Mouse (Mus musculus) v-Abl transformed pro-B cells (cell line): ENCODE results near the gene Sav1.

Source experiments
- in situ Hi-C, 2 experiments: fragments of 400-800 bp; cut with MboI; formaldehyde crosslinking; loops; one replicate each; pipeline ENCODE4 v1.15.1; 2025; ENCODE audit not compliant: unreplicated experiment in 2 of 2

Gene Sav1

GRCm38 (mm10) chr12:69986786-69987497 is at the start of gene Sav1:
Gene Sav1 (minus strand): TSS chr12:69987002.
- in situ Hi-C loops: loop anchor here in 1 of 2 experiments (25.0 kb wide), 1 partner anchor 800 kb away; the partner anchor contains the start of genes Dnaaf2, Gm49383, Mgat2 and Rpl36al

GRCm38 (mm10) chr12:70026233-70026632 is 39.4 kb upstream of the Sav1 start:
- in situ Hi-C loops: loop anchor here in 1 of 2 experiments (5.0 kb wide), 1 partner anchor 34 kb away; no protein-coding TSS in a partner anchor

DNA sequence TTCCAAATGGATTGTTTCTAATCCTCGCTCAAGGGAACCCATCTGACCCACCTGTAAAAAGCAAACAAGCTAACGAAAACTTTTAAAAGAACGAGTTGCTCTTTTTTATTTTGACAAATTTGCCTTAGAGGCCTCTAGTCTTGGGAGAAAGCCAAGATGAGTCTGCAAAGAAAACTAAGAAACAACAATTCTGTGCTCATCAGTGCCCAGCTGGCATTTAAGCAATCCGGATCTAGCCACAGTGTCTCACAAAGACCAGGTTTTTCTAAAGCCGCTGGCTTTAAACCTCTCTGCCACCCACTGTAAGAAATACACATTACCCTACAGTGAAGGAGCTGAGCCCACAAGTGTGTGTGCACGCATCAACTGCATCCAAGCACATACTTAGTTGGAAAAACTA is 38.6 kb upstream of the Sav1 start:
- in situ Hi-C loops: loop anchor here in 1 of 2 experiments (5.0 kb wide), 1 partner anchor 33 kb away; no protein-coding TSS in a partner anchor

GRCm38 (mm10) chr12:70023580-70023979 is 36.8 kb upstream of the Sav1 start:
- in situ Hi-C loops: no loop called here

DNA sequence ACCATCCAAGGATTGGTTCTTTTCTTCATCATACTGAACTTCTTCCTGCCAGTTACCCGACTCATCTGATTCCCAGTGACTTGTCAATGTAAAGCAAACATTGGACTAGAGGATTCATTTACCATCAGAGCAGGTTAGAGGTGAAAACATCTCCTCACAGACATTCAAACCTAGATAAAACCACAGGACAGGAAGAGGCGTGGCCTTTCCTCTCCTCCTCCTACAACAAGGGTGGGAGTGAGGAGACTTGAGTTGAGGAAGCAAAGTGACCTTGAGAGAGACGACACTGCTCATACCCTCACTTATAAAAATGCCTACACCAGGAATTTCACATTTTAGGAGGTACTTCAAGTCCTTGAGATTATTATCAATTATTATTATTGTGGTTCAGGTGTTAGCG is 31.4 kb upstream of the Sav1 start:
- in situ Hi-C loops: no loop called here

- in situ Hi-C loops: no loop called here
These were observed 29.1 kb upstream of the Sav1 start for GRCm38 (mm10) chr12:70015936-70016335.

- in situ Hi-C loops: no loop called here
These were observed 24.9 kb upstream of the Sav1 start for GRCm38 (mm10) chr12:70011681-70012080.

DNA sequence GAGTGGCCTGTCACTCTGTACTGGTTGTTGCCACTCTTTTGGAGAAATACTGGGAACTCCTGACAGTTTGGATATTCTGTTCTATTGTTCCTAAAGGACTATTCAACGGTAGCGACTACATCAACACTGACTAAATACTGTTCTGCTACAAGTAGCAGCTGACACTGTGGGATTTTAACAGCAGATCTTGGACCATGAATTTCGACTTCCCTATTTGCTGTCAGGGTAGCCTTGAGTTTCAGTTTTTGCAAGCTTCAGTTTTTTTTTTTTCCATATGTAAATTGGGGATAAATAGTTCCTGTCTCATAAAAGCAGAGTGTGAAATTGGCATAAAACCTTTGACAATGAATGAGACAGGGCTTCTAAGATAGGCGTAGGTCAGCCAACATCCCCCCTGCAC is 23.6 kb upstream of the Sav1 start:
- in situ Hi-C loops: no loop called here

DNA sequence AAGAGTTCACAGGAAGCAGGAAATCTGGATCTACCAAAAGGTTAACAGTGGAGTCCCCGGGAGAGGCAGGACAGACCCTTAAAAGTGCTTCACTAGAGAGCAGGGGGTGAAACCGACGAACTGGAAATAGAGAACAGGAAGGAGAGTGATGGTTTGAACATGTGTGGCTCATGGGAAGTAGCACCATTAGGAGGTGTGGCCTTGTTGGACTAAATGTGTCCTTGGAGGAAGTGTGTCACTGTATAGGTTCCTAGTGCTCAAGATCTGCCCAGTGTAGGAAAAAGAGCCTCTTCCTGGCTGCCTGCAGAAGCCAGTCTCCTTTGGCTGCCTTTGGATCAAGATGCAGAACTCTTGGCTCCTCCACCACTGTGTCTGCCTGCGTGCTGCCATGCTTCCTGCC is 18.3 kb upstream of the Sav1 start:
- in situ Hi-C loops: no loop called here

- in situ Hi-C loops: loop anchor here in 1 of 2 experiments (25.0 kb wide), 1 partner anchor 811 kb away; the partner anchor contains the start of genes Dnaaf2, Gm49383, Mgat2 and Rpl36al
These were observed 11.6 kb upstream of the Sav1 start for GRCm38 (mm10) chr12:69998186-69998983.

- in situ Hi-C loops: loop anchor here in 1 of 2 experiments (25.0 kb wide), 1 partner anchor 808 kb away; the partner anchor contains the start of genes Dnaaf2, Gm49383, Mgat2 and Rpl36al
These were observed 8.6 kb upstream of the Sav1 start for GRCm38 (mm10) chr12:69995382-69995781.

DNA sequence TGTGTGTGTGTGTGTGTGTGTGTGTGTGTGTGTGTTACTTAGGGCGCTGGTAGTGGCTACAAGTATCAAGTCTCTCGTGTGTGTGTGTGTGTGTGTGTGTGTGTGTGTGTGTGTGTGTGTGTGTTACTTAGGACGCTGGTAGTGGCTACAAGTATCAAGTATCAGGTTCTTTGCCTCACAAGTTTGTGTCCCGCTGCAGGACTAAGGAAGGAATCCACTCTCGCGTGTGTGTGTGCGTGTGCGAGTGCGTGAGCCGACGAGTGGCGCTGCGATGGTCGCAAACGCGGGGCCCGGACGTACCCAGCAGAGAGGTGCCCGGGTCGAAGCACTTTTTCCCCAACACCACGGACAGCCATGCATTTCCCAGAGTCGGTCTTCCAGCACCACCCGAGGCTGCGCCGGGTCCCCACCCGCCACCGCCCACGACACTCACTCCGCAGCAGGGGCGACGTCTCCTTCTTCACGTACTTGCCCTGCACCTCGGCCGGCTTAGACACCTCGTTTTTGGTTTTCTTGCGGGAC is 500 bp downstream of the Sav1 start:
- in situ Hi-C loops: loop anchor here in 1 of 2 experiments (25.0 kb wide), 1 partner anchor 799 kb away; the partner anchor contains the start of genes Dnaaf2, Gm49383, Mgat2 and Rpl36al

- in situ Hi-C loops: loop anchor here in 1 of 2 experiments (25.0 kb wide), 1 partner anchor 798 kb away; the partner anchor contains the start of genes Dnaaf2, Gm49383, Mgat2 and Rpl36al
These were observed 1.3 kb downstream of the Sav1 start for GRCm38 (mm10) chr12:69985546-69985945.

DNA sequence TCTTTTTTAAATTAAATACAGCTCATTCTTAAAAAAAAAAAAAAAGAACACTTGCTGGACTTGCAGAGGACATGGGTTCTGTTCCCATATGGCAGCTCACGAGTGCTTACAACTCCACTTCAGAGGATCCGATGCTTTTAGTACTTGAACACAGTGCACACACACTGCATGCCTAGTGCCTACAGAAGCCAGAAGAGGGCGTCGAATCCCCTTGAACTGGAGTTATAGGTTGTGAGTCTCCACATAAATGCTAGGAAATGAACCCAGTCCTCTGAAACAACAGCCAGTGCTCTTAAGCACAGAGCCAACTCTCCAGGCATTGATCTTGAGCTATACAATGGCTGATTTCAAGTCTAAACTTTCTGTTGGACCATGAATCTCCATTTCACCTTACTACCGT is 3.9 kb downstream of the Sav1 start:
- in situ Hi-C loops: loop anchor here in 1 of 2 experiments (25.0 kb wide), 1 partner anchor 796 kb away; the partner anchor contains the start of genes Dnaaf2, Gm49383, Mgat2 and Rpl36al

DNA sequence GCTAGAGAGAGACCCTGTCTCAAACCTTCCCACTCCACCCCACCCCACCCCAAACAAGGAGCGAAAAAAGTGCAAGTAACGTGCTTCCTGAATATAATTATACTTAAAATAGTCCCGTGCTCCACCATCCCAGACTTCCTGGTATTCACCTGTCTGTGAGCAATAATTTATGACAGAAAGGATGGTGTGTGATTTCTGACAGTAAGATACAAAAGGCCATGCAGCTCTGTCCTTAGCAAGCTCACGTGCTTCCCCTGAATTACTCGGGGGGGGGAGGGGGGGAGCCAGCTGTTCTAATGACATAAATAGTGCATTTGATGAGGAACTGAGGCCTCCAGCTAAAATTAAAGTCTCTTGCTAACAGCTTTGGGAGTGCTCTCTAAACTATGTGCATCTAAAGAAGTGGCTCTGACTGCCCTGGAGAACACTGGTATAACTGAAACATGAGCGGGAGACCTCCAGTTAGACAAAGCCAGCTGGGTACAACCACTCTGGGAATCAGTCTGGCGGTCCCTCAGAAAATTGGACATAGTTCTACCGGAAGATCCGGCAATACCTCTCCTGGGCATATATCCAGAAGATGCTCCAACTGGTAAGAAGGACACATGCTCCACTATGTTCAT is 9.3 kb downstream of the Sav1 start:
- in situ Hi-C loops: loop anchor here in 1 of 2 experiments (5.0 to 25.0 kb wide), 2 partner anchors 165 to 790 kb away; partner anchors contain the start of genes Dnaaf2, Gm49383, Mgat2 and Rpl36al

- in situ Hi-C loops: loop anchor here in 1 of 2 experiments (5.0 to 25.0 kb wide), 2 partner anchors 166 to 789 kb away; partner anchors contain the start of genes Dnaaf2, Gm49383, Mgat2 and Rpl36al
These were observed 10.1 kb downstream of the Sav1 start for GRCm38 (mm10) chr12:69976688-69977087.

DNA sequence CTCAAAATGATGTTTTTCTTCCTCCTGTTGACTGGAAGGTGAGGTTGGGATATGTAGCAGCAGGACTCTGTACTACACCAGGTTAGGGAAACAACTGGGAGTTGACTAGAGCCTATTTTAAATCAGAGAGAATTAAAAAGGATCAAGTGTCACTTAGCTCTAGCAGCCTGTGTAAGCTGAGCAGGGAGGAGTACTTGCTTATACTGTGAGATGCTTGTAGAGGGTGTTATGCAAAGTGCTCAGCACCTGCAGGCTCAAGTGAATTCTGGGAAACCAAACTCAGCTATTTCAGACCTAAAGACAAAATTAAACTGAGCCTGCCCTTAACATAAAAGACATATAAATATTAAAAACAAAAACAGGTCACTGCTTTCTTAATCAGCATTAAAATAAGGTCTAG is 13.1 kb downstream of the Sav1 start:
- in situ Hi-C loops: no loop called here

DNA sequence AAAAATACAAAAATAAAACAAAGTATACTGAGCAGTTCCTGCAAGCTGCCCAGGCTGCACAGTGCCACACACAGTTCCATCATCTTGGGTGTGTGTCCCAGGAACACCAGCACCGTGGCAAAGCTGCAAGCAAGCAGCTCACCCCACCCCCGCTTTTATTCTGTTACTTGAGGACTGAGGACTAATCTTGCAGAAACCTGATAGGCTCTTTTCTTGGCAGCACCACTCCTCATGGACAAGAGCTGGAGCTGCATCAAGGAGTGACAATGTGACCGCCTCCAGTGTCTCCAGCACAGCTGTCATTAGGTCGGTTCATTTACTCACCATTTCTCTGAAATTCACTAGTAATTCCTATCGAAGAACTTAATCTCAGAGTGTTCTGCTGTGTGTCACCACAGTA is 18.6 kb downstream of the Sav1 start:
- in situ Hi-C loops: loop anchor here in 1 of 2 experiments (10.0 kb wide), 1 partner anchor 177 kb away; no protein-coding TSS in a partner anchor

DNA sequence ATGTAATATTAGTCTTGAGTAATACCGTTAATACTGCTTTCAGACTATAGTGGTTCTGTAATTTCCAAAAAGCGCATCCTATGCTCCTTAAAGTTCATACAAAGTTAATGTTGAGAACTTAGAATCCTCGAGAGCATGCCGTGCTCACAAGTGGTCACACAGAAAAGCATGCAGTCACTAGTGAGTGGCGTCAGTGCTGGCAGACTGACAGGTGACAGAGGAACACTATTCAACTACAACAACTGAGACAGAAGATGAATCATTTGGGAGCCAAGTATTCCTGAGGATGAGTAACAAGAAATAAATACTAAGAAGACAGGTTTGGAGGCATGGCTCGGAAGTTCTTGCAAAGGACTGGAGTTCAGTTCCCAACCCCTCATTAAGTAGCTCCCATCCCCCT is 19.7 kb downstream of the Sav1 start:
- in situ Hi-C loops: loop anchor here in 1 of 2 experiments (10.0 kb wide), 1 partner anchor 178 kb away; no protein-coding TSS in a partner anchor

- in situ Hi-C loops: loop anchor here in 1 of 2 experiments (10.0 kb wide), 1 partner anchor 179 kb away; no protein-coding TSS in a partner anchor
These were observed 20.7 kb downstream of the Sav1 start for GRCm38 (mm10) chr12:69966071-69966470.
